In genomic region chr13:59719475-59719874, GRCm38 (mm10) we compare ENCODE assay signal across 23 mouse cellular contexts. TPM values are rescaled to one million over a fixed set of nuclear protein-coding genes. Genes with fewer than 3 reads are reported as not detected.
DNase-seq lines count a peak whose midpoint lies in the region; ATAC-seq and TF ChIP-seq lines count a peak whose summit lies in the region.
"Had no signal": no experiment of that assay in that cellular context is flagged by ENCODE, and none has a peak within 500 bp of the region (broad histone marks: within the 10 kb centered on the region; RNA-seq: fewer than 3 reads in every experiment).

No protein-coding gene starts in this region.

- no peak for ATAC-seq in heart, embryonic 16.5 days (replicated peaks; ENCODE audit: extremely low read depth, insufficient read depth, low FRiP score)
- peak; percentile 64; the same call in 1 of the 2 replicates for ATAC-seq in liver, embryonic 14.5 days (ENCODE audit: insufficient read depth)

- in situ Hi-C loops in CH12.LX (cut with MboI; ENCODE audit: low pct_ligation_motif_present, low pct_unique_long_range_greater_than_20kb, low sequenced_read_pairs), result no loop called here

- no peaks in the 10 kb centered on the region for H3K36me3 ChIP-seq in heart, embryonic 16.5 days (ENCODE audit: control insufficient read depth, insufficient read depth)
- no peaks in the 10 kb centered on the region for H3K36me3 ChIP-seq in CH12.LX (replicated peaks in 1 of 2; ENCODE audit: control insufficient read depth in 1 of 2, insufficient read depth in 1 of 2, low read length in 1 of 2)
- no peaks in the 10 kb centered on the region for H3K36me3 ChIP-seq in liver, embryonic 14.5 days (replicated peaks; ENCODE audit: control insufficient read depth, insufficient read depth, low read depth)
- H3K36me3 ChIP-seq: forebrain, embryonic 10.5 days; hindbrain, embryonic 13.5 days; intestine, embryonic 15.5 days had no signal

- H3K9me3 ChIP-seq in heart, embryonic 16.5 days (replicated peaks; ENCODE audit: control insufficient read depth, low read length), result no peaks in the 10 kb centered on the region
- H3K9me3 ChIP-seq in CH12.LX (replicated peaks; ENCODE audit: low read length), result no peaks in the 10 kb centered on the region
- no peaks in the 10 kb centered on the region for H3K9me3 ChIP-seq in liver, embryonic 14.5 days (ENCODE audit: control insufficient read depth, low read length)
- H3K9me3 ChIP-seq: forebrain, embryonic 10.5 days; hindbrain, embryonic 13.5 days; intestine, embryonic 15.5 days had no signal

- H3K79me2 ChIP-seq in CH12.LX (replicated peaks; ENCODE audit: control insufficient read depth, extremely low read depth, insufficient read depth, poor library complexity, severe bottlenecking), result no peaks in the 10 kb centered on the region

- no peak overlapping the region for H3K9ac ChIP-seq in heart, embryonic 16.5 days (ENCODE audit: low read length)
- no peak overlapping the region for H3K9ac ChIP-seq in CH12.LX (ENCODE audit: insufficient read depth, low read depth)
- H3K9ac ChIP-seq in liver, embryonic 14.5 days (replicated peaks), result no peak overlapping the region
- H3K9ac ChIP-seq: hindbrain, embryonic 13.5 days; intestine, embryonic 15.5 days; lung, embryonic 14.5 days had no signal

- no peak for TF ChIP-seq POLR2A in CH12.LX (IDR thresholded peaks at IDR 0.05; ENCODE audit: low read depth, low read length)
- no peak for TF ChIP-seq POLR2A in cortical plate, adult 2 months (IDR thresholded peaks at IDR 0.05; ENCODE audit: extremely low read depth, insufficient read depth, low read length)

- H3K4me3 ChIP-seq in heart, embryonic 16.5 days (ENCODE audit: low read length), result no peak overlapping the region
- no peak overlapping the region for H3K4me3 ChIP-seq in CH12.LX (replicated peaks in 1 of 3; ENCODE audit: low read depth in 2 of 3, low read length in 2 of 3, poor library complexity in 1 of 3)
- H3K4me3 ChIP-seq in cortical plate, adult 2 months (ENCODE audit: insufficient read depth, low read length), result no peak overlapping the region
- H3K4me3 ChIP-seq in liver, embryonic 14.5 days (ENCODE audit: insufficient read depth in 1 of 2, low read depth in 2 of 2, low read length in 2 of 2), result no peak overlapping the region
- H3K4me3 ChIP-seq: forebrain, embryonic 10.5 days; hindbrain, embryonic 13.5 days; intestine, embryonic 15.5 days; layer of hippocampus, adult 2 months; megakaryocyte, embryonic 14.5 days had no signal

- 0 out of 2 replicates have a peak, but pooled peaks cover 3% of the 10 kb centered on the region for H3K4me1 ChIP-seq in heart, embryonic 16.5 days (ENCODE audit: control insufficient read depth, insufficient read depth, low read length)
- peaks cover 6 to 20% of the 10 kb centered on the region in 2 experiments for H3K4me1 ChIP-seq in CH12.LX (ENCODE audit: control insufficient read depth in 1 of 2, insufficient read depth in 2 of 2)
- H3K4me1 ChIP-seq in cortical plate, adult 2 months (ENCODE audit: control insufficient read depth, insufficient read depth, low read length), result no peaks in the 10 kb centered on the region
- peaks cover 9 to 31% of the 10 kb centered on the region in 2 experiments; a peak in 3 of 4 replicates for H3K4me1 ChIP-seq in liver, embryonic 14.5 days (replicated peaks; ENCODE audit: control insufficient read depth in 2 of 2, insufficient read depth in 2 of 2, low read length in 1 of 2)
- H3K4me1 ChIP-seq: forebrain, embryonic 10.5 days; intestine, embryonic 15.5 days had no signal

- WGBS in heart, embryonic 16.5 days, result 81% methylated on average over 1 of the region's 1 CpGs
- 64% methylated on average over 1 of the region's 1 CpGs for WGBS in liver, embryonic 14.5 days (ENCODE audit: insufficient replicate concordance)

- dilution Hi-C loops in CH12.LX (cut with MboI; ENCODE audit: extremely low pct_ligation_motif_present, extremely low pct_unique_long_range_greater_than_20kb, low sequenced_read_pairs), result no loop called here

- no peaks in the 10 kb centered on the region for H3K27me3 ChIP-seq in heart, embryonic 16.5 days (ENCODE audit: control insufficient read depth, insufficient read depth, low read length)
- peaks cover 2% of the 10 kb centered on the region for H3K27me3 ChIP-seq in CH12.LX (replicated peaks)
- no peaks in the 10 kb centered on the region for H3K27me3 ChIP-seq in liver, embryonic 14.5 days (ENCODE audit: control insufficient read depth, insufficient read depth, low read length)
- H3K27me3 ChIP-seq: hindbrain, embryonic 13.5 days; intestine, embryonic 15.5 days had no signal

- no peak for TF ChIP-seq EP300 in CH12.LX (IDR thresholded peaks at IDR 0.05; ENCODE audit: low read length)
- TF ChIP-seq EP300 in liver, embryonic 14.5 days (IDR thresholded peaks at IDR 0.05; ENCODE audit: low read depth), result peak; percentile 13; the same call in 1 of the 2 replicates

- DNase-seq in heart, adult 8-10 months (ENCODE audit: low spot score), result no peak
- no peak for DNase-seq in CH12.LX (ENCODE audit: extremely low read depth)
- DNase-seq in liver, embryonic 14.5 days (ENCODE audit: low read depth in 3 of 3, low spot score in 3 of 3), result no peak
- no peak for DNase-seq in thymus, postnatal 14 days
- DNase-seq in cerebellum, adult 11 months, result no peak
- DNase-seq: adrenal gland, postnatal 14 days; cerebellum, adult 8-10 months; gastrocnemius, postnatal 36 days; thymus, postnatal 4 days had no signal

- peak overlapping the region; percentile 23; the same call in 1 of the 2 replicates for H3K27ac ChIP-seq in heart, embryonic 16.5 days (ENCODE audit: low read length)
- no peak overlapping the region for H3K27ac ChIP-seq in CH12.LX (ENCODE audit: insufficient read depth, low read depth)
- H3K27ac ChIP-seq in cortical plate, adult 2 months (ENCODE audit: insufficient read depth, low read length), result peak overlapping the region; percentile 29; the same call in 1 of the 2 replicates
- no peak overlapping the region for H3K27ac ChIP-seq in liver, embryonic 14.5 days
- H3K27ac ChIP-seq: forebrain, embryonic 10.5 days; hindbrain, embryonic 13.5 days; intestine, embryonic 15.5 days; layer of hippocampus, adult 2 months had no signal

- no peak for TF ChIP-seq CTCF in CH12.LX (conservative IDR thresholded peaks at IDR 0.05 in 1 of 2, IDR thresholded peaks at IDR 0.05 in 1 of 2; ENCODE audit: low read depth in 2 of 2, low read length in 2 of 2)
- no peak for TF ChIP-seq CTCF in cortical plate, adult 2 months (IDR thresholded peaks at IDR 0.05; ENCODE audit: extremely low read depth, insufficient read depth, low read length)
- no peak for TF ChIP-seq CTCF in liver, embryonic 14.5 days (IDR thresholded peaks at IDR 0.05; ENCODE audit: low read depth)

- no peak for TF ChIP-seq RAD21 in CH12.LX (IDR thresholded peaks at IDR 0.05; ENCODE audit: low read depth, low read length)

- H3K4me2 ChIP-seq in heart, embryonic 16.5 days (ENCODE audit: low read depth, low read length), result no peak overlapping the region
- H3K4me2 ChIP-seq in CH12.LX (ENCODE audit: insufficient read depth, low read depth, poor library complexity, severe bottlenecking), result peak overlapping the region; percentile 41; the same call in 1 of the 2 replicates
- H3K4me2 ChIP-seq in liver, embryonic 14.5 days (ENCODE audit: low read depth), result no peak overlapping the region; the same call in 1 of the 2 replicates
- H3K4me2 ChIP-seq: hindbrain, embryonic 13.5 days; intestine, embryonic 15.5 days; lung, embryonic 14.5 days had no signal

RNA-seq across cellular contexts. Expression of gene Spata31d1b, which starts 7.4 kb away (rescaled TPM):
- not detected in 2 replicates for polyA plus RNA-seq in heart, embryonic 16.5 days (2015; fragmentation: Nextera tagmentation; extraction: Ambion mirVana)
- total RNA-seq in heart, adult 8-10 months (2022), result not detected
- total RNA-seq in CH12.LX (2012; rRNA removed) (0.13 and 0.30 TPM in 2 replicates), CH12.LX (2014; rRNA removed) (0.09 and 0.18 TPM in 2 replicates)
- 0.05 and 0.27 TPM in 2 replicates for polyA plus RNA-seq in CH12.LX (2012; ENCODE audit: insufficient read length, low read depth)
- 0.04 and 0.06 TPM in 2 replicates for polyA plus RNA-seq in cortical plate, adult 2 months (2012; rRNA removed)
- not detected in 2 replicates for polyA plus RNA-seq in liver, embryonic 14.5 days (2012; rRNA removed)
- not detected in 2 replicates for polyA plus RNA-seq in liver, embryonic 14.5 days (2014; fragmentation: Nextera tagmentation; extraction: Ambion mirVana)
- total RNA-seq: adrenal gland, postnatal 14 days; gastrocnemius, postnatal 36 days; left cerebral cortex, postnatal 10 days; neutrophil, adult 5-6 weeks had no signal
- polyA plus RNA-seq: frontal cortex, adult 2 months; heart, postnatal 0 days; hindbrain, embryonic 13.5 days; intestine, embryonic 15.5 days; kidney, embryonic 16.5 days; lung, embryonic 14.5 days had no signal

RNA-seq across cellular contexts. Expression of gene Spata31d1a, which starts 9.3 kb away (rescaled TPM):
- not detected in 2 replicates for polyA plus RNA-seq in heart, embryonic 16.5 days (2015; fragmentation: Nextera tagmentation; extraction: Ambion mirVana)
- not detected for total RNA-seq in heart, adult 8-10 months (2022)
- not detected in 2 replicates for total RNA-seq in CH12.LX (2012; rRNA removed)
- not detected in 2 replicates for total RNA-seq in CH12.LX (2014; rRNA removed)
- 0.19 TPM in 1 of 2 replicates, not detected in the other for polyA plus RNA-seq in CH12.LX (2012; ENCODE audit: insufficient read length, low read depth)
- 0.10 TPM in 1 of 2 replicates, not detected in the other for polyA plus RNA-seq in cortical plate, adult 2 months (2012; rRNA removed)
- polyA plus RNA-seq in liver, embryonic 14.5 days (2012; rRNA removed), result 0.01 TPM in 1 of 2 replicates, not detected in the other
- polyA plus RNA-seq in liver, embryonic 14.5 days (2014; fragmentation: Nextera tagmentation; extraction: Ambion mirVana), result not detected in 2 replicates
- total RNA-seq: adrenal gland, postnatal 14 days; gastrocnemius, postnatal 36 days; monocyte, adult 5-6 weeks; neutrophil, adult 5-6 weeks had no signal
- polyA plus RNA-seq: heart, postnatal 0 days; hindbrain, embryonic 13.5 days; intestine, embryonic 15.5 days; kidney, embryonic 16.5 days; lung, embryonic 14.5 days had no signal

RNA-seq across cellular contexts. Expression of gene Spata31d1d, which starts 12.1 kb away (rescaled TPM):
- not detected in 2 replicates for polyA plus RNA-seq in heart, embryonic 16.5 days (2015; fragmentation: Nextera tagmentation; extraction: Ambion mirVana)
- not detected for total RNA-seq in heart, adult 8-10 months (2022)
- not detected in 2 replicates for total RNA-seq in CH12.LX (2012; rRNA removed)
- not detected in 2 replicates for total RNA-seq in CH12.LX (2014; rRNA removed)
- not detected in 2 replicates for polyA plus RNA-seq in CH12.LX (2012; ENCODE audit: insufficient read length, low read depth)
- polyA plus RNA-seq in cortical plate, adult 2 months (2012; rRNA removed), result 0.04 and 0.08 TPM in 2 replicates
- polyA plus RNA-seq in liver, embryonic 14.5 days (2012; rRNA removed), result 0.02 TPM in 1 of 2 replicates, not detected in the other
- polyA plus RNA-seq in liver, embryonic 14.5 days (2014; fragmentation: Nextera tagmentation; extraction: Ambion mirVana), result 0.03 TPM in 1 of 2 replicates, not detected in the other
- total RNA-seq: adrenal gland, postnatal 14 days; gastrocnemius, postnatal 36 days; layer of hippocampus, adult 2 months; left cerebral cortex, postnatal 10 days; monocyte, adult 5-6 weeks; neutrophil, adult 5-6 weeks had no signal
- polyA plus RNA-seq: forebrain, embryonic 10.5 days; heart, postnatal 0 days; hindbrain, embryonic 13.5 days; intestine, embryonic 15.5 days; kidney, embryonic 16.5 days; lung, embryonic 14.5 days had no signal

RNA-seq across cellular contexts. Expression of gene 4921517D22Rik, which starts 25.6 kb away (rescaled TPM):
- not detected in 2 replicates for polyA plus RNA-seq in heart, embryonic 16.5 days (2015; fragmentation: Nextera tagmentation; extraction: Ambion mirVana)
- not detected for total RNA-seq in heart, adult 8-10 months (2022)
- total RNA-seq in CH12.LX (2012; rRNA removed), result not detected in 2 replicates
- not detected in 2 replicates for total RNA-seq in CH12.LX (2014; rRNA removed)
- not detected in 2 replicates for polyA plus RNA-seq in CH12.LX (2012; ENCODE audit: insufficient read length, low read depth)
- not detected in 2 replicates for polyA plus RNA-seq in cortical plate, adult 2 months (2012; rRNA removed)
- polyA plus RNA-seq in liver, embryonic 14.5 days (2012; rRNA removed), result not detected in 2 replicates
- polyA plus RNA-seq in liver, embryonic 14.5 days (2014; fragmentation: Nextera tagmentation; extraction: Ambion mirVana), result not detected in 2 replicates
- total RNA-seq: adrenal gland, postnatal 14 days; gastrocnemius, postnatal 36 days; layer of hippocampus, adult 2 months; left cerebral cortex, postnatal 10 days; monocyte, adult 5-6 weeks had no signal
- polyA plus RNA-seq: forebrain, embryonic 10.5 days; frontal cortex, adult 2 months; heart, postnatal 0 days; hindbrain, embryonic 13.5 days; intestine, embryonic 15.5 days; kidney, embryonic 16.5 days; lung, embryonic 14.5 days had no signal

RNA-seq across cellular contexts. Expression of gene 1700014D04Rik, which starts 27.1 kb away (rescaled TPM):
- polyA plus RNA-seq in heart, embryonic 16.5 days (2015; fragmentation: Nextera tagmentation; extraction: Ambion mirVana), result not detected in 2 replicates
- not detected for total RNA-seq in heart, adult 8-10 months (2022)
- total RNA-seq in CH12.LX (2012; rRNA removed), result not detected in 2 replicates
- not detected in 2 replicates for total RNA-seq in CH12.LX (2014; rRNA removed)
- not detected in 2 replicates for polyA plus RNA-seq in CH12.LX (2012; ENCODE audit: insufficient read length, low read depth)
- polyA plus RNA-seq in cortical plate, adult 2 months (2012; rRNA removed), result 0.34 and 0.56 TPM in 2 replicates
- polyA plus RNA-seq in liver, embryonic 14.5 days (2012; rRNA removed), result 0.02 and 0.03 TPM in 2 replicates
- polyA plus RNA-seq in liver, embryonic 14.5 days (2014; fragmentation: Nextera tagmentation; extraction: Ambion mirVana), result 0.03 and 0.33 TPM in 2 replicates
- total RNA-seq: adrenal gland, postnatal 14 days; gastrocnemius, postnatal 36 days; monocyte, adult 5-6 weeks had no signal
- polyA plus RNA-seq: forebrain, embryonic 10.5 days; heart, postnatal 0 days; hindbrain, embryonic 13.5 days; intestine, embryonic 15.5 days; kidney, embryonic 16.5 days had no signal

Comparison
In these comparisons a context has a peak if more than half of its experiments do, and no peak if none do; other contexts are left out.
1. H3K27ac ChIP-seq: peak in heart, embryonic 16.5 days (single experiment) and cortical plate, adult 2 months (single experiment); none in CH12.LX (single experiment) and liver, embryonic 14.5 days (single experiment).